Mouse (Mus musculus) midbrain, embryonic 16.5 days (tissue): ENCODE measurements at regions not wholly inside any gene's neighbourhood (a gene's known extent, or its start where the extent isn't known, plus 50 kb on each side); places are given as distances from the start of the nearest gene placed in this dataset.
A peak's percentile ranks its signal among the peaks of the same experiment; 100 is the strongest.

Experiments
- ATAC-seq: fragments of 200-750 bp; cut with Nextera tagmentation; 2 replicates; pipeline ENCODE4 v1.8.0; 2017; ENCODE audit warnings: moderate TSS enrichment
- H3K27ac ChIP-seq: fragments of 300-500 bp; sonication (generic); 2 replicates; pipeline ENCODE4 v1.5.1; 2014; ENCODE audit warnings: mild to moderate bottlenecking, low read length, mixed read lengths
- H3K27me3 ChIP-seq: fragments of 300-500 bp; sonication (generic); 2 replicates; pipeline ENCODE4 v1.6.1; 2014; ENCODE audit warnings: low read depth, low read length, mixed read lengths; ENCODE audit not compliant: control insufficient read depth, insufficient read depth
- H3K36me3 ChIP-seq: fragments of 300-500 bp; sonication (generic); 2 replicates; pipeline ENCODE4 v1.6.1; 2014; ENCODE audit warnings: mild to moderate bottlenecking, low read length, moderate library complexity, mixed read lengths; ENCODE audit not compliant: control insufficient read depth, insufficient read depth
- H3K4me1 ChIP-seq: fragments of 300-500 bp; sonication (generic); 2 replicates; pipeline ENCODE4 v1.6.1; 2014; ENCODE audit warnings: mild to moderate bottlenecking, low read length, mixed read lengths; ENCODE audit not compliant: control insufficient read depth, insufficient read depth
- H3K4me2 ChIP-seq: fragments of 300-500 bp; sonication (generic); 2 replicates; pipeline ENCODE4 v1.6.1; 2014; ENCODE audit warnings: mild to moderate bottlenecking, low read length, mixed read lengths
- H3K4me3 ChIP-seq: fragments of 300-500 bp; sonication (generic); 2 replicates; pipeline ENCODE4 v1.5.1; 2014; ENCODE audit warnings: low read depth, mild to moderate bottlenecking, low read length, moderate library complexity, mixed read lengths
- H3K9ac ChIP-seq: fragments of 300-500 bp; sonication (generic); 2 replicates; pipeline ENCODE4 v1.6.1; 2014; ENCODE audit warnings: low read depth, low read length, mixed read lengths
- H3K9me3 ChIP-seq: fragments of 300-500 bp; sonication (generic); replicated peaks from 2 replicates; pipeline ENCODE4 v1.6.1; 2014; ENCODE audit warnings: mild to moderate bottlenecking, low read length, mixed read lengths; ENCODE audit not compliant: control insufficient read depth, poor library complexity, severe bottlenecking
- WGBS: fragments of 180-500 bp; shearing (Covaris S2); extraction: QIAGEN DNeasy Blood & Tissue Kit; methylation state at CpG from one replicate; pipeline ENCODE4 v1.1.7; 2014; 5-methylcytosine and 5-hydroxymethylcytosine counted together

DNA sequence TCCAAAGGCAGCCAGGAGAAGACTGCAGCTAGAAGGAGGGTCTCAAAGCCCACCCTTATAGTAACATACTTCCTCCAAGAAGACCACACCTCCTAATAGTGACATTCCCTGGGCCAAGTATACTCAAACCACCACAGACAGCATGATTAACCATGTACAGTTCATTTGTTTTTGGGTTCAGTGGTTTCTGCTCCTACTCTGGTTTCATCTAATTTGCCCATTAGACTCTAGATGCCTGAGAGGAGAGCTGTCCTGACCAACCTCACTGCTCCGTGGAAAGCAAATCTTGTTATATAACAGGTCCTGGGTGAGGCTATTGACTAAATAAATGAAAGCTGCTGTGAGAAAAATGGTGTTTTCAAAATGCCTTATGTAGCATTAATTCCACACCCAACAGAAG lies 272.2 kb downstream of the Hace1 start:
- WGBS = 81% methylated on average over 1 of the region's 1 CpGs
- no peaks in the 10 kb centered on the region for H3K27me3 ChIP-seq
- no peak overlapping the region for H3K9ac ChIP-seq
- no peak for ATAC-seq
- no peaks in the 10 kb centered on the region for H3K36me3 ChIP-seq
- no peak overlapping the region for H3K27ac ChIP-seq
- peaks cover 4% of the 10 kb centered on the region; the same call in 1 of the 2 replicates for H3K4me1 ChIP-seq
- no peak overlapping the region for H3K4me2 ChIP-seq
- H3K9me3 ChIP-seq = no peaks in the 10 kb centered on the region
- H3K4me3 ChIP-seq = no peak overlapping the region

DNA sequence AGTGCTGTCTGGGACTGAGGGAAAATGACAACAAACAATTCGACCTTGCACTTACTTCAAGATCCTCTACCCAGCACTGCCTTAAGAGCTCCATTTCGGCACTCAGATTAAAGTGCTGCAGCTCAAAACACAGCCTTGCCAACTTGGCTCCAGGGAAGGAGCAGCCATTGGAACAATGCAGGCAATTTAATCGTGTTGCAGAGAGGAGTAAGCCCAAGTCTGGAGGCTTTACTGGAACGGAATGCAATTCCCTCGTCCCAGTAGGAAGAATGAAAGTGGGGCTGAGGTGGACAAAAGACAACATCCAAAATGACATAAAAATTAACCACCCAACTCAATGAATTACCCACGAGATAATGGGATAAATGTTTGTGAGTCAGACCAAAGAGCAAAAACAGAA lies 273.0 kb downstream of the Hace1 start:
- Histone ChIP-seq H3K4me2 (no peak overlapping the region), H3K9me3 (no peaks in the 10 kb centered on the region), H3K4me1 (peaks cover 4% of the 10 kb centered on the region; the same call in 1 of the 2 replicates), H3K36me3 (no peaks in the 10 kb centered on the region), H3K27ac (no peak overlapping the region), H3K9ac (no peak overlapping the region), H3K4me3 (no peak overlapping the region), H3K27me3 (no peaks in the 10 kb centered on the region)
- ATAC-seq = peak; percentile 25; the same call in 1 of the 2 replicates
- 24% methylated on average over 6 of the region's 6 CpGs for WGBS

DNA sequence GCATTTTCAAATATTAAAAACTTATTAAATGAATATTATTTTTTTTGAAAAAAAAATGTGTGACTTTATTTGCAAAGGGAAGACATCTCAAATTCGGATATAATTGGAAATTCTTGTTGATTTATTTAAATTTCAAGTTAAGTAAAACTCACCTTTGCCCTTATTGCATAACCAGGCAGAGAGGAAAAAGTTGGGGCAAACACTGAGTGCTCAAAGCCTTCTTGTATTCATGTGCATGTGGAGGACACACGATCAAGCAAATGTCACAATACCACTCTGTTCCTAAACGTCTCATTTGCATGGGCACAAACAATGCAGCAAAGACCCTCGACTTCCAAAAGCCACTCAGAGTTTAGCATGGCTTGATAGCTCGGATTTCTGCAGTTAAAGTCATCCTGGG lies 275.1 kb downstream of the Hace1 start:
- Histone ChIP-seq H3K9ac (no peak overlapping the region), H3K36me3 (no peaks in the 10 kb centered on the region), H3K4me2 (no peak overlapping the region), H3K4me3 (no peak overlapping the region), H3K4me1 (peaks cover 4% of the 10 kb centered on the region; the same call in 1 of the 2 replicates), H3K9me3 (no peaks in the 10 kb centered on the region), H3K27ac (no peak overlapping the region), H3K27me3 (no peaks in the 10 kb centered on the region; the same call in 1 of the 2 replicates)
- ATAC-seq = no peak
- 62% methylated on average over 5 of the region's 5 CpGs for WGBS

DNA sequence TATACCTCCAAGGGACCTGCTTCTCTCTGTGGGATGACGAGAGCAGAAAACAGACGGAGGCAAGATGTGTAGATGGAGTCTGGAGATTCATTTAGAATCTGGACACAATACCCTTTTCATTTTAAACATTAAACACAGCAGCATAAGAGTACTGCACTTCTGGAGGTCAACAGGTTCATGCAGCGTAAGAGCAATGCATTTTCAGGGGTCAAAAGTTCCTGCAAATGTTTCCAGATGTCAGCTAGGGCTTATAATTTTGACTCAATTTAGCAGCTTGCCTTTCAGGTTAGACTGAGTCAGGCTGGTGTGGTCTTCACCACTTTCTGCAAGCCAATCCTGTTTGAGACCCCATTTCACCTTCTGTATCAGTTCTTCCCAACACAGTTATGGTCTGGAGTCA lies 277.9 kb downstream of the Hace1 start:
- H3K9me3 ChIP-seq = no peaks in the 10 kb centered on the region
- H3K4me2 ChIP-seq = no peak overlapping the region
- no peak overlapping the region for H3K27ac ChIP-seq
- H3K4me3 ChIP-seq = no peak overlapping the region
- H3K4me1 ChIP-seq = peaks cover under 1% of the 10 kb centered on the region
- H3K9ac ChIP-seq = no peak overlapping the region
- ATAC-seq = no peak
- H3K36me3 ChIP-seq = no peaks in the 10 kb centered on the region
- H3K27me3 ChIP-seq = no peaks in the 10 kb centered on the region; the same call in 1 of the 2 replicates
- whole genome bisulfite sequencing = 83% methylated on average over 3 of the region's 3 CpGs

DNA sequence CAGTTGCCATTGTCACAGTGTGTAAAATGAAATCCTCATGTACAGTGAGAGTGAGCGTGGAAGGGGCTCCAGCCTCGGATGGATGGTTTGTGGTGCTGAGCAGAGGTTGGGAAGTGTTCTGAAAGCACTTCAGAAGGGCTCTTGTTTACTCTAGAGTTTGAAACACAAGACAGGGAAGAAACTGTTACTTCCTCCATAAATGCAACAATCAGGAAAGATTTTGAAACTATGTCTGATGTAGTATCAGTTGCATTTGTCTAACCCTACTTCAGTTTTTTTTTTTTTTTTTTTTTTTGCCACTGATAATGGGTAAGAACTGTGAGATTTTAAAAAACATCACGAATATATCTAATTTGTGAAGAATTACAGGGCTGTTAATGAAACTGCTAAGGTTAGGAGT lies 281.5 kb downstream of the Hace1 start:
- no peak overlapping the region for H3K4me2 ChIP-seq
- no peaks in the 10 kb centered on the region; the same call in none of the 2 replicates for H3K4me1 ChIP-seq
- no peaks in the 10 kb centered on the region; the same call in 1 of the 2 replicates for H3K27me3 ChIP-seq
- no peak overlapping the region for H3K27ac ChIP-seq
- H3K36me3 ChIP-seq = no peaks in the 10 kb centered on the region
- no peak for ATAC-seq
- no peak overlapping the region for H3K4me3 ChIP-seq
- WGBS = 70% methylated on average over 3 of the region's 3 CpGs
- no peak overlapping the region for H3K9ac ChIP-seq
- no peaks in the 10 kb centered on the region for H3K9me3 ChIP-seq

DNA sequence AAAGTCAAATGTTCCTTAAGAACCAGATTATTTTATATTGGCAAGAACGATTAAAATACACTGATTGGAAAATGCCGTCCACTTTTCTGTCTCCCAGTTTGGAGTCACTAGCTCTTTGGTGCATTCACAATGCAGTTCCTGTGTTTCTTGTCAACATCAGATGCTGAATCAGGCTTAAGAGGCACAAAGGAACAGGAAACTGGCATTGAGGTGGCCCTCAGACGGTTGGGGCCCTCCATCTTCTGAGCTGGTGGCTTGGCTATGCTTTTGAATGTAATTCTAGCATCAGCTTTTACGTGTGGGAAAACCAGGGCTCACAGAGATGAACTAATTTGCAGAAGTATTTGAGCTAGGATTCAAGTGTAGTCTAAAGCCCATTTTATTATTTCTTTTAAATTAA lies 282.3 kb downstream of the Hace1 start:
- Histone ChIP-seq H3K9me3 (no peaks in the 10 kb centered on the region), H3K27me3 (no peaks in the 10 kb centered on the region; the same call in 1 of the 2 replicates), H3K4me2 (no peak overlapping the region), H3K4me3 (no peak overlapping the region), H3K36me3 (no peaks in the 10 kb centered on the region), H3K9ac (no peak overlapping the region), H3K4me1 (no peaks in the 10 kb centered on the region; the same call in none of the 2 replicates), H3K27ac (no peak overlapping the region)
- 40% methylated on average over 4 of the region's 4 CpGs for WGBS
- no peak for ATAC-seq

DNA sequence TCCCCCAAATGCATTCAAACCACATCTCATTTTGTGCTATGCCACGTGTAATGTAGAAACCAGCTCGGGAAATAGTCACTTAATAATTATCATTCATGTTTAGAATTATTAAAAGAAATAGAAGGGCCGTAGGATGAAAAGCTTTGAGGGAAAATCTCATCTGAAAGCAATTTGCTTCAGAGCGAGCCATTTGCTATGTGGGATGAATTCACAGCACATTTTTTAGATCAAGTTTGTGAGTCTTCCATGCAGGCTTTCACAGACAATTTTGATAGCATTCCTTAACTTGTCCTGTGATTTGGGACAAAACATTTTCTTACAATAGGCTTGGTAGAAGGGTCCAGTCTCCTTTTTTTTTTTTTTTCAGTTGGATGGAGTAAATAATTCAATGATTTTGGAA lies 283.1 kb downstream of the Hace1 start:
- Histone ChIP-seq H3K9ac (no peak overlapping the region), H3K4me1 (no peaks in the 10 kb centered on the region; the same call in none of the 2 replicates), H3K4me3 (no peak overlapping the region), H3K27ac (no peak overlapping the region), H3K9me3 (no peaks in the 10 kb centered on the region), H3K27me3 (no peaks in the 10 kb centered on the region; the same call in 1 of the 2 replicates), H3K36me3 (no peaks in the 10 kb centered on the region), H3K4me2 (no peak overlapping the region)
- WGBS = 35% methylated on average over 4 of the region's 4 CpGs
- no peak for ATAC-seq

DNA sequence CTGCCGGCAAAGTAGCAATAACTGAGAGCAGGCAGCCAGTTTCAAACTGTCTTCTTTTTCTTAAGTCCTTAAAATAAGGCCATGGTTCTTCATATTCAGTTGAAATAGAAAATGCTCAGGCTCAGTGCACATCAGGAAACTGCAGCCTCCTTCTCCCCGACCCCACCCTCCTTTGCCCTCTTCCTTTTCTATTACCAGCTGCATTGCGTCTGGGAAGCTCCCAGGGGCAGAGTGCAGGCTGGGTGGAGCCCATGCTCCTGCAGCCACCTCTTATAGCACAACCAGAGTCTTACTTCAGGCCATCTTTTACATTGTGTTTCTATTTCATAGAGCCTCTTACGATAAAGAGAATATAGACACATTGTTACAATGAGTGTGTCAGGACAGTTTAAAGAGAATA lies 288.2 kb downstream of the Hace1 start:
- WGBS = 50% methylated on average over 4 of the region's 4 CpGs
- Histone ChIP-seq H3K27me3 (no peaks in the 10 kb centered on the region), H3K36me3 (no peaks in the 10 kb centered on the region), H3K4me3 (no peak overlapping the region), H3K4me2 (no peak overlapping the region), H3K27ac (no peak overlapping the region), H3K4me1 (no peaks in the 10 kb centered on the region; the same call in 1 of the 2 replicates), H3K9ac (no peak overlapping the region), H3K9me3 (no peaks in the 10 kb centered on the region)
- no peak for ATAC-seq

DNA sequence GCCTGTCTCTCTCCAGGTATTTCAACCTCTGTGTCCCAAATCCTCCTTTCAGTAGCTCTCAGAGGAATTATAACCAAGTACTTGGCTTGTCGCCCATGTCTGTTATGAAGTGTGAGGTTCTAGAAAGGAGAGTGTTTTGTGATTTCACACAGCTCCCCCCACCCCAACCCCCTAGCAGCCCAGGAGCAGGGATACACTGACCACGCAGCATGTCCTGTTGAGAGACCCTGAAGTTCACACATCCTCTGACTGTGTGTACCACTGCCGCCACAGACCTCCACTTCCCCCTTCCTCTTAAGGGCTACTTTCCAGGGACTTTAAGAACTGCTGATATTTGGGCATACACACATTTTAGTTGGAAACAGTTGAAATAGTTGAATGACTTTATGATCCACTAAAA lies 289.2 kb downstream of the Hace1 start:
- no peaks in the 10 kb centered on the region for H3K27me3 ChIP-seq
- whole genome bisulfite sequencing = 84% methylated on average over 3 of the region's 3 CpGs
- H3K27ac ChIP-seq = no peak overlapping the region
- H3K9me3 ChIP-seq = no peaks in the 10 kb centered on the region
- H3K4me3 ChIP-seq = no peak overlapping the region
- no peaks in the 10 kb centered on the region; the same call in 1 of the 2 replicates for H3K4me1 ChIP-seq
- no peak overlapping the region for H3K9ac ChIP-seq
- no peak overlapping the region for H3K4me2 ChIP-seq
- no peaks in the 10 kb centered on the region for H3K36me3 ChIP-seq
- ATAC-seq = no peak
